Mouse (Mus musculus) cerebral cortex, adult 2 months (tissue): ENCODE results near the gene Ptpra.

ENCODE experiments used
- WGBS: fragments of 180-500 bp; shearing (Covaris S2); methylation state at CpG from one replicate; pipeline ENCODE4 v1.1.7; 2018; 5-methylcytosine and 5-hydroxymethylcytosine counted together

Ptpra gene

DNA sequence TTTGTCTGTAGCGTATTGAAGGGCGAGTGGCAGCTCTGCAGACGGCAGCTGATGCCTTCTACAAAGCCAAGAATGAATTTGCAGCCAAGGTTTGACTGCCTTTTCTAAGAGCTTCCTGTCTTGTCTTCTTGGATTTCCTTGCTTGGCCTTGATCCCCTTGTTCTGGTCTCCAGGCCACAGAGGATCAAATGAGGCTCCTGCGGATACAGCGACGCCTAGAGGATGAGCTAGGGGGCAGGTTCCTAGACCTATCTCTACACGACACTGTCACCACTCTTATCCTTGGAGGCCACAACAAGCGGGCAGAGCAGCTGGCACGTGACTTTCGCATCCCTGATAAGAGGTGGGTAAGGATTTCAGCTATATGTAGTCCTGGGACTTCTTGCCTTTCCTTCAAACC, 7.9 kb upstream of the Ptpra start:
- 79% methylated on average over 10 of the region's 10 CpGs for WGBS

DNA sequence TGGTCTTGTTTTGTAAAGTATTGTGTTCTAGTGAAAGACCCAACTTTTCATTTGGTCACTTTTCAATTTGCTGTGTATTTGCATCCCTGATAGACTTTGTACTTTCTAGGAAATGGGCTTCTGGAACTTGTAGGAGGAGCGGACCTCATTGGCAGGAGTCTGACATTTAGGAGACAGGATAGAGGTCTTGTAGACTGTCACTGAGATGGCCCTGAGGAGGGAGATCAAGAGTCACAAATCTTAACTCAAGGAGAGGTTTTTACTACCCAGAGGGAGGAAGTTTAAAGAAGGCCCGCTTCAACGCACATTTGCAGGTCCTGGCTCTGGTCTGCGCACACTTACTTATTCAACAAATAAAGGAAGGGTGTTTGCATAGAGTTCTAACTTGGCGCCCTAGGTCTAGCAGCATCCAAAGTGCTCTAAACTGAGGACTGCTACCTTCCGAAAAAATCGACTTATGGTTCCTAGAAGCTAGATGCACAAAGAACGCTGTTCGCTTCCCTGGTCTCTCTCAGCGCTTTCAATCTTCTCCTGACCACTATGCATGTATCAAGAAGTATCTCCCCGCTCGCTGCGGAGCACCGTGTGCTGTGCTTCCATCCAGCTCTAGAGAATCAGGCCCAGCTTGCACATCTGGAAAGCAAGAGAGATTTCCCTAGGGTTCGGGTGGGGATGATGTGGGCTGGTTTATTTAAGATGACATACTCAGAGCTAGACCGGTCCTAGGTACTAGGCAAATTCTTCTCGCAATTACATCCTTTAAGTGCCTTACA, 871 bp upstream of the Ptpra start:
- 13% methylated on average over 17 of the region's 17 CpGs for WGBS

DNA sequence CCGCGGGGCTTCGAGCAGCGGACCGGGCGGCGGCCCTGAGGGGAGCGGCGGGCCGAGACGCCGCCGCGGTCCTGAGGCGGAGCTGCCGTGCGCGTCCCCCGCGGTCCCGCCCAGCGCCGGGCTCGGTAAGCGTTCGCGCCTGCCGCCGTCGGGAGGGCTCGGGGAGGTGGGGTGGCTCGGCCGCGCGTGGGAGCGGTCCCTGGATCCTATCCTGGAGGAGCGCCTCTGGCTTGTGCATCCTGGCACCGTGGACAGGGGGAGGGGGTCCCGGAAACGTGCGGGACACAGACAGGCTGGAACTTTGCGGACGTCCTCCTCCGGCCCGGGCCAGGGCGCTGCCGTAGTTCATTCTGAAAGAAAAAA, 337 bp downstream of the Ptpra start:
- WGBS = under 1% methylated on average over 47 of the region's 47 CpGs

DNA sequence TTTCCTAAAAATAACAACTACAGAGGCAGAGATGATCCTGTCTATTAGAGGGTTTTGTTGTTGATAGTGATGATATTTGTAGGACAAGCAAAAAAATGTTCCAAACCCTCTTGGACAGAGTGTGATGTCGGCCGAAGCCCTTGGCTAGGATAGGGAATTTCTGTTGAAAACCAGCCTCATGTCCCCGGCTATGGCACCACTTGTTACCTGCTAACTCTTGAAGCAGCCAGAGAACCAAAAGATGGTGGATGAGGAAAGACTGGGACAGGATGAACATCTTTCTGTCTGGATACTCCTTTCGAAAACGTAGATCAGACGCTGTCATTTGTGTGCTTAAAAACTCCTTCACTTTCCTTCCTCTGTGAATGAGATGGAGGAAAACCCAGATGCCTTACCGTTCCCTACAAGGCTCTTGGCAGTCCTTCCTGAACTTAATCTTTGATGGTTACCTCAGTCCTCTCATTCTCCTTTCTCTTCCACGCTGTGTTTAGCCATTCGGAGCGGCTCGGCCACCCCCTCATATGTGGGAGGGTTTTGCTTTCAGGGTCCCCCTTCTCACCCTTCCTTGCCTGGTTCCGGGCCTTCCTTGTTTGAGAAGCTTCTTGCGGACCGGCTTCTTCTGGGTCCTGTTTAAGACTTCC, 1.1 kb downstream of the Ptpra start:
- WGBS = 8% methylated on average over 14 of the region's 14 CpGs

DNA sequence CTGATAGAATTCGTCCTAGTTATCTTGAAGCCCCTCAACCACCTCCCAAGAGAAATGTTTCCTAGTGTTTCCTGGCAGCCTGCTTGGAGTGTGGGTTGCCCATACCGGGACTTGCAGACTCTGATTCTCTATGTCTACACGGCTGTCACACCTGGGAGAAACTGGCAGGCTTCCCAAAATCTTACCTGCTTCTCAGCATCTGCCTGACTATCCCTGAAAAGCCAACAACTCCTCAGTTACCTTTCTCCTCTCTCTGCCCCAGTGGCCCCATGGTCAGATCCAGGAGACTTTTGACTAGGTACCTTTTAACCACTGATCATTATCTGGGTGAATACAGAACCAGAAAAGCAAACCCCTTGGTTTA, 1.6 kb downstream of the Ptpra start:
- 10% methylated on average over 3 of the region's 3 CpGs for WGBS

DNA sequence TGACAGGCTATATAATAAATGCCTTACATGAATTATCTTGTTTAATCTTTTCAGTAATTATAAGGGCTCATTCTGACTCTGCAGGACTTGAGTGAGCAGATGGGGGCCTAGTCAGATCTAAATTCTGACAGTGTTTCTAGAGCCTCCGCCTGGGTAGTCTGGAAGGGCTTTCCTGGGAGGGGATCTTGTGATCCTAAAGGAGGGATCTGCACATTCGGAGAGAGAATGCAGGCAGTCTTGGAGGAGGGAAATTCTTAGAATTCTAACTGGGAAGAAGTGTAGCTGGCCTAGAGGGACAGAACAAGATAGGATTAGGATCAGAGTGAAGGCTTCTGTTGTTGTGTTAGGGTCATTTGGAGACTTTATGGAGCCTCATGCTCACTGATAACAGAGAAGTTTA, 2.2 kb downstream of the Ptpra start:
- WGBS = 23% methylated on average over 2 of the region's 2 CpGs

DNA sequence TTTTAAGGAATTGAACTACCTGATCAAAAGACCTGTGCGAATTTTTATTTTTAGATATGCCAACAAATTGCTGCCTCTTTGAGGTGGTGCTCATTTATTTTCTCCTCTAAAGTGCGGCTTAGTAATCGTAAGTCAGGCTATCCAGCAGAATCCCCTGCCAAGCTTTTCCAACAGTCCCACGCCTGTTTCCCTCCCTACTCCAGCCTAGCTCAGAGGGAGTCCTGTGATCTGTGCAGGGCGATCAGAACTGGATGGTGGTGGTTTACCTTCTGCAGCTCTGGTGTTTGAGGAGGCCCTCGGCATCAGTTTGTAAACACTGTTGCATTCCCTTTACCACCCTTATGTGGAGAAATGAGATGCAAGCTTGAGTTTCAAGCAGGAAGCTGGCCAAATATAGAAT, 3.3 kb downstream of the Ptpra start:
- WGBS = 10% methylated on average over 6 of the region's 6 CpGs

DNA sequence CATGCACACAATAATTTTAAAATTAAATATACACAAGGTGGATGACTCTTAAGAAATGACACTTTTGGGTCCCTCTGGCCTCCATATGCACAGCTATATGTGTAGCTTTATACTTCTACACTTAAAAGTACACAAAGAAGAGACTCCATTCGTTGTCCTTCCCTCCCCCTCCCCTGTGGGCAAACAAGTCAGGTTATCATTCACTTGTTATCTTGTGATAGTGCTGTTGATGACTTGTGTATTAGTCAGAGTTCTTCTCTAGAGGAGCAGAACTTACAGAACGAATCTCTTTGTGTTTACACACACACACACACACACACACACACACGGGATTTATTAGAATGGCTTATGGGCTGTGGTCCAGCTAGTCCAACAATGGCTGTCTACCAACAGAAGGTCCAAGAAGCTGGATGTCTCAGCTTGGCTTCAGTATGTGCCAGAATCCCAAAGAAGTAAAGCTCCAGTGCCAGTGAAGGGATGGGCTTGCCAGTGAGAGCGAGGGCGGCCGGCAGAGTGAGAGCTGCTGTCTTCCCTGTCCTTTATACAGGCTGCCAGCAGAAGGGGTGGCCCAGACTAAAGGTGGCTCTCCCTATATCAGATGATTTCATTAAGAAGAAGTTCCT, 4.8 kb downstream of the Ptpra start:
- WGBS = 20% methylated on average over 6 of the region's 6 CpGs

DNA sequence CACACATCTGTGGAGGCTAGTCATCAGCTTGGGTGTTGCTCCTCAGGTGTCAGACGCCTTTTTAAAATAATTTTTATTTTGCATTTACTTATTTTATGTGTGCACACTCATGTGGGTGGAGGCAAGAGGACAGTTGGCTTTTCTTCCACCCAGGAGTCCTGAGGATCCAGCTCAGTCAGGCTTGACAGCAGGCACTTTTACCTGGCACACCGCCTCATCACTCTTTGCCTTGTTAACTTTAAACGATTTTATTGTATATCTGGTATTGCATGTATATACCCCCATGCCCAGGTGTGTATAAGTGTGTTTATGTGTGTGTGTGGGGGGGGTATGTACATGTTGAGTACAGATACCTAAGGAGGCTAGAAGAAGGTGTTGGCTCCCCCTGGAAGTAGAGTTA, 7.8 kb downstream of the Ptpra start:
- 67% methylated on average over 3 of the region's 3 CpGs for WGBS

DNA sequence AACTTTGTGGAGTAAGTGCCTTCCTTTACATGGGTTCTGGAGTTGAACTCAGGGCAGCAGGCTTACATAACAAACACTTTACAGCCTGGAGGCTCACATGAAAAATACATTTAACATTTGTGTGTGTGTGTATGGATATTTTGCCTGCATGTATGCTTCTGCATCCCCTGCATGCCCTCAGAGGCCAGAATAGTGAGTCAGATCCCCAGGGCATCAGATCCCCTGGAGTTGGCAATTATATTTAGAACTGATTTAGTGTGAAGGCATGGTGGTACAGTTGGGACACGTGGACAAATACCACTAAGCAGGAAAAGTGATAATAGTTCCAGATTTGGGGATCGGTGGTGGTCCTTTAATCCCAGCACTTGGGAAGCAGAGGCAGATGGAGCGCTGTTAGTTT, 9.5 kb downstream of the Ptpra start:
- WGBS = 81% methylated on average over 3 of the region's 3 CpGs

DNA sequence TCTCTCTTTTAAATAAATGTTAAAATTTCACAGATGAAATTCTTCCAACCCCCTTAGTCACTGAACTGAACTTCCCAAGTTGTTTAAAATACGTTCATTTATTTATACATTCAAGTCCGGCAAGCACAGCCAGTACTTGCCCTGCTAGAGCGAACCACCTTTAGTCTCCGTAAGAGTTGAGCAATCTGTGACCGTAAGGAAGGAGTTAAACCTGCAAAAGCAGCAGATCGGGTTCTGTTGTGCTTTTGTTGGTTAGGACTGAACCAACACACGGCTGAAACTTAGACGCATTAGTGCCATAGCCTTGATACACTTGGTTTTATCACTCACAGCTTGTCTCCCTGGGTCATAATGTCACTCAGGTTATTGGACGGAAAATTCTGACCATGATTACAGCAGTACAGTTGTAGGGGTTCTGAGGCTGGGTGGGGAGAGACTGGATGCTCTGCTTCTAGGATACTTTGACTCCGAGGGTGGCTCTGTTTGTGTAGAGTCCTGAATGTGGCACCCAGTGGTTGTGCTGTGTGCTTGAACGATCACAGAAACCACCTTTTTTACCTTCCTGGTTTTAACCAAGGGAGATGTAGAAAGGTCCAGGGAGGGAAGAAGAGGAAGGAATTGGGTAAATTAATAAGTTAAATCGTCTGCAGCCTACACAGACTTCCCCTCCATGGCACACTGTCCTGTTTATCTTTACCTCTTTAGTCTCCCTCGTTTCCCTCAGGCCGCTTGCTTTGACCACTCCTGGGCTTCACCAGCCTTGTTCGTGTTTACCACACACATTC, 11.4 kb downstream of the Ptpra start:
- WGBS = 59% methylated on average over 15 of the region's 15 CpGs

DNA sequence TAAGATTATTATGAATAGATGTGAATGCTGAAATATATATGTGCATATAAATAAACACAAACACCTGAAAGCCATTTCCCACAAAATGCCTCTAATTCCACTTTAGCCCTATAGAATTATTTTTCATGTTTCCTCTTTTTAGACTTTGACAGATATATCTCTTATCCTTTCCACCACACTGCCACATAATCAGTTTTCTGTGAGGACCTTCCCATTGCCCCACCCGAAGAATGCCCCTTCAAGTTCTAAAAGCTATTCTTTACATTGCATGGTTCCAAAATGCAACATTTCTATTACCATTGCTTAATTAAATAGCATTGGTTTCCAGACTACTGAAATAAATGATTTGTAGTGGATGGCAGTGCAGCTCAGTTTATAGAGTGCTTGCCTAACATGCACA, 16.4 kb downstream of the Ptpra start:
- WGBS = 92% methylated on average over 1 of the region's 1 CpGs

DNA sequence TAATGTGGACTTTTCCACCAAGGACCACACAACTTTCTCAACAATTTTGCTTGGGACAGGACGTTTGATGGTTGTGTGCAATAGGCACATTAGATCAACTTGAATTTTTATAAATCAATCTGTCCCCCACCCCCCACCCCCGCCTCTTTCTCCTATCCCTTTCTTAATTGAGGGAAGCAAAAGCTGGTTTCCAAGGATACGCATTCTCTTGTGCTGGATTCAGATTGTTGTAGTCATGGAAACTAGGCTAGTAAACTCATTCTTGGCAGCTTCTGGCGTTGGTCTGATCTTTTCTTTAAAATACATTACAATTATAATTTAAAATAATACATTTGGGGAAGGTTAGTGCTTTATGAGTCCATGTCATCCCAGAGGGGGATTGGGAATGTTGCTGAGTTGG, 19.3 kb downstream of the Ptpra start:
- 29% methylated on average over 4 of the region's 4 CpGs for WGBS

DNA sequence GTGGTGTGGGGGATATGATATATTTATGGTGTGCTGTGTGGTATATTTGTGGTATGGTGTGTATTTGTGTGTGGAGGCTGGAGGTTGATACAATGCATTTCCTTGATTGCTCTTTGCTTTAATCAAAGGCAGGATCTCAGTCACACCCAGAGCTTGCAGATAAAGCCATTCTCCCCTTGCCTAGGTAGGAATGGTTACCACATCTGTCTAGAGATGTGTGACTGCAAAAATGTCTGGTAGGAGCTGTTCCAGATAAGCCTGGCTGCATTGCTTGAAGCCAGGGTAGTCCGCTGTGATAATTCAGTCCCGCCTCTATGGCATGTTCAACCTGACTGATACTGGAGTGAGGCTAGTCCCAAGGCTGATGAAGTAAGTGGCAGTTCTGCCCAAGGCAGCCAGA, 19.9 kb downstream of the Ptpra start:
- WGBS = 48% methylated on average over 2 of the region's 2 CpGs

DNA sequence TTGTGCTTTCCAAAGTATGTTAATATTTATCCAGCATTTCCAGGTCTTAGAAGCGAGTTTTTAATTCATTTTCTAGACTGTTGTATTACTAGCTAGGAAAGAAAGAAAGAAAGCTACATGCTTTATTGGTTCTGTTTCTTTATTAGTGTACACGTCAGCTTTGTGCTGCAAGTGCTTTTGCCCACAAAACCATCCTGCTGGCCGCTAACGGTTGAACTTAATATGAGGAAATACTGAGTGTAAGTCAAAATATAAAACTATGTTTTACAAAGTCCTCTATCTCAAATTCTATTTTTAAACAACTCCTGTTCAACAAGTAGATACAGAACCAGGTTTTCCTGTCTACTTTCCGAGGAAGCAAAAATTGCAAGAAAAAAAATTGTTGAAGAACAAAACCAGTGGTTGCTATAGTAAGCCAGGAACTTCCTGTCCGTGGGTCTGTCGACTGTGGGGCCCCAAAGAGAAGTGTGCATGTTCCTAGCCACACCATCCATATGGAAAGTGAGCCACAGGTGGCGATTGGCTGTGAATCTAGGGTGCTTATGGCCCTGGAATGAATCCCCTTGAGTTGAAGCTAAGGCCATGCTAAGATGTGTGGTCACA, 22.9 kb downstream of the Ptpra start:
- WGBS = 39% methylated on average over 8 of the region's 8 CpGs

DNA sequence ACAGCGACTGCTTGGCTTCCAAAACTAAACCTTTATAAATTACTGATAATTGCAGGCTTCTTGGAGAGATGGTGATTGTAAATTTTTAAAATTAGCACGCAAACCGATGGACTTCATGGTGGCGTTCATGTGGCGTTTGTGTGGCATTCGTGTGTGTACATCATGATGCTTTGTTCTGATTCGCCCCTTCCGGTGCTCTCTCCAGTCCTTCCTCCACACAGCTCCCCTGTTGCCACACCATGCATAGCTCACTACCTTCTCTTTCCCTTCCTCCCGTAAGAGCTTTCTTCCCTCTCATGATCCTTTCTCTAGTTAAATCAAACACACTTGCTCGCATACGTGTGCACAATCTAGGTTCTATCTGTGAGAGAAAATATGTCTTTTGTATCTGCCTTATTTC, 25.7 kb downstream of the Ptpra start:
- WGBS = 83% methylated on average over 11 of the region's 11 CpGs

DNA sequence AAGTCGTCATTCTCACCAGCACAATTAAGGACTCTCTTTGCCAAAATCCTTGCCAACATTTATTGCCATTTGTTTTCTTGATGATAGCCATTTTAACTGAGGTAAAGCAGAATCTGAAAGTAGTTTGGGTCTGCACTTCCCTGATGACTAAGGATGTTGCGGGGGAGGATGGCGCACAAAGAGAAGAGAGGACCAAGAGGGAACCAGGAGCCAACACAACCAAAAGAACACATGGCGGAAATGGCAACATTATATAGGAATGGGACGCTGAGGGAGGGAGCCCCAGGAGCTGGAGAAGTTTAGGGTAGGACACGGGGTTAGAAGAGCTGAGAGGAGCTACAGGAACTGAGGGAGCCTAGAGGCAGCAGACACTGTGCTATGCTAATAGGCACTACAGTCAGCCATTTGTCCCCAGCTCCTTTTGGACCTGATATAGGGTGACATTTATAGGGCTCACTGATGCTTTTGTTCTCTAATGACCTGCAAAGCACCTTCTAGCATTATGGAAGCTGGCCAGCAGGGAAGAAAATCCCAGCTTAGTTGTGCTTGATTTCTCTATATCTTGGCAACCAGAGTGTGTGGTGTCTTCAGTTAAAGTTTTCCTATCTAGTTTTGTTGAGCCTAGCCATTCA, 26.7 kb downstream of the Ptpra start:
- WGBS = 57% methylated on average over 6 of the region's 6 CpGs

DNA sequence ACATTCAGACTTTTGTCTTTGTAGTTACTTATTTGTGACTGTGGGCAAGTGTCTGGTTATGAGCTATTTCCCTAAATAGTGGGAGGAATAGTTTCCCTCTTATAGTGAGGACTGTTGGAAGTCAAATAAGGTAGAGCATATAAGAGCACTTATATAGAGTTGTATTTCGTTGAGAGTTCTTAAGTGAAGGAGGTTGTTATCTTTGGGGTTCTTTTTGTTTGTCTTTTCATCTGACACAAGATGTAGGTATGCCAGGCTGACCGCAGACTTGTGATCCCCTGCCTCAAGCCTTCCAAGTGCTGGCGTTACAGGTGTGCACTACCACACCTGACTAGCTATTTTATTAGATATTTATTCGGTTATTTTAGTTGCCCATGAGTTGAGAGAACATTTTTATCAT, 32.1 kb downstream of the Ptpra start:
- 87% methylated on average over 4 of the region's 4 CpGs for WGBS

DNA sequence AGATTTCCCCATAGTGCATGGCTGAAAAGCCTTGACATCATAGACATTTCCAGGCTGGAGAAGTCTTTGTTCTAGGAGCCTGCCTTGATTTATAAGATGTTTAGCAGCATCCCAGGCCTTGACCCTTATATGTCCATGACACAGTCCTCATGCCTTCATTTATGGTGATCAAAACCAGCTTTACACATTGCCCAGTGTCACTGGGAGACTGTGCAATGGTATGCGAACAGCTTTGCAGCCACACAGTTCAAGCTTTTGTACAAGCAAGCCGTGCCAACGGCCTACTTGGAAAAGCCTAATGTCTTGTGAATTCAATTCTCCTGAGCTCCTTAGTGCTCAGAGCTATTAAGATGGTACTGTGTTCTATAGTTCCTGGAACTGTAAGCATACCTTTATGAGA, 32.6 kb downstream of the Ptpra start:
- 55% methylated on average over 3 of the region's 3 CpGs for WGBS

DNA sequence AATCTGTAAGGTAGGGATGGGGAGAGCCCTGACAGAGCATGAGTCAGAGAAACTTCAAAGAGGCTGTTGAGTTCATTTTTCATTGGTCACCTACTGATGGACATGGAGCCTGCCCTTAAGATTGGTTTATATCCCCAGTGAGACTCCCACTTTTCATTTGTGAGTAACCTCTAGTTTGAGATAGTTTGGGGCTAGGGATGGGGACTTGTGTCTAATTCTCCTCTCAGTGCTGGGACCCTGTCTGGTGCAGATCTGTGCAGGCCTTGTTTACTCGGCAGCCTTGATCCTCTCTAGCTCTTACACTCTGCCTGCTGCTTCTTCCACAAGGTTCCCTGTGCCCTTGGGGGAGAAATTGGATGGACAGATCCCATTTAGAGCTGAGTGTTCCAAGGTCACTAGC, 34.1 kb downstream of the Ptpra start:
- 81% methylated on average over 1 of the region's 1 CpGs for WGBS

DNA sequence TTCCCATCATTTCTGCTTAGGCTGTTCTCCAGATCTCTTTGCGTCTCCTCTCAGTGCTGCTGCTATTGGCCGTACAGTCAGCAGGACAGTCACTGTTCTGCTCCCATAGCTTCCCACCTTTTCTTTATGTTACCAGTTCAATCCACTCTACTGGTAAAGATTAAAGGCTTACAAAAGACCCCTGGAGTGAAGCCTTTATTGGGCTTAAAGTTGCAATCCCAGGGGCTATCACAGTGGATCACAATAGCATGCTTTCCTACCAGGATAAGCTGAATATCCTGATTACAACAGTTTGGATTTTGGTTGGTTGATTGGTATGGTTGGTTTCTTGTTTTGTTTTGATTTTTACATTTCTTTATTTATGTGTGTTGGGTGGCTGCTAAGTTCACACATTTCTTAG, 37.9 kb downstream of the Ptpra start:
- WGBS = 75% methylated on average over 2 of the region's 2 CpGs

DNA sequence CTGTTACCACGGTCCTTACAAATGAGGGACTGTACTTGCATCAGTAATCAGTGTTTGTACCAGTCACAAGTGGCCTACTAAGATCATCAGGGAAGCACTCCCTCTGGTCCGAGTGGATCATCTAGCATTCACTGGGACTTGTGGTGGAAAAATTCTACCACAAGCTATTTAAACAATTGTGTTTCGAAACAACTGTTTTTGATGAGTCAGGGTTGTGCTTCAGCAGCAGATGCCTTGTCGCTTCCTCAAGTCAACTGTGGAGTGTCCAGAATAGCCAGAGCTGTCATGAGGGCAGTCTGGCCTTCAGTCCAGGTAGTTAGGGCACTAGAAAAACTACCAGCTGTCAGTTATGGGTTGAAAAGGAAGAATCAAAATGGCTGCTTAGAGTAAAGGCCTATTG, 38.5 kb downstream of the Ptpra start:
- 60% methylated on average over 4 of the region's 4 CpGs for WGBS
